ENCODE assay signal across 9 mouse cellular contexts in the genomic region with DNA sequence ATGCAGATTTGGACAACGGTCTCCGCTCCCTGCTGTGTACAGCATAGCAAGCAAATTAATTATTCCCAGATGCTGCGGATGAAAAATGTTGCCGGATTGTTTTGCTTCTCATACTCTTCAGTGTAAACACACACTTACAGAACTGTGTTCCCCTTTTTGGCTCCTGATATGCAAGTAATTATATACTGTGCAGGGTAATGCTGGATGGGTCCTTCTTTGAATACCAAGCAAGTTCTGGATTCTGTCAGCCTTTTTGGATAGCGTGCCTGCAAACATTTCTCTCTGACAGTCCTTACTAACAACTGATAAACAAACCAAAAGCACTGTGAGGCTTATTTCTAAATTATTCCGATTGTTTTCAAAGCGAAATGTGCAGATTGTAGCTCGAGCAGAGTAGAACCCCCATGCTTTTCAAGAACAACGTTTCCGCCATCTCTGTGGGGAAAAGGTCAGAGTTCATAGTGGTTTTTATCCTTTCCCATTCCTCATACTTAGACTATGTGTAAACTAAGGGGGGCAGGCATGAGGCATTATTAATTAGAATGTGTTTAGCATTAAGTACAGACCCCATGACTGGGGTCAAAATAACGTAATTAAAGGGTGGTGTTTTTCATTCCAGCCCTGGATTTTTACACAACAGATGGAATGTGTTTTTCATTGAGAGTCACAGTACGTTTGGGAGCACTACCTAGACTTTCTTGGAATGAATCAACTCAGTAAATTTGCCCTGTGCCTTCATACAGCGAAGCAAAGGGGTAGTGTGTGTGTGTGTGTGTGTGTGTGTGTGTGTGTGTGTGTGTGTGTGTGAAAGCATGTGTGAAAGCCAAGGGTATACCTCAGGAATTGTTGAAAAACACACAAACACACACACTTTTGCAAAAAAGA. TPM values are rescaled to one million over a fixed set of nuclear protein-coding genes. Genes with fewer than 3 reads are reported as not detected.
DNase-seq lines count a peak whose midpoint lies in the region; ATAC-seq and TF ChIP-seq lines count a peak whose summit lies in the region.
"Had no signal": no experiment of that assay in that cellular context is flagged by ENCODE, and none has a peak within 500 bp of the region (broad histone marks: within the 10 kb centered on the region; RNA-seq: fewer than 3 reads in every experiment).

No protein-coding gene starts in this region.

- no peaks in the 10 kb centered on the region for H3K9me3 ChIP-seq in embryonic facial prominence, embryonic 14.5 days (ENCODE audit: control insufficient read depth, low read length)
- H3K9me3 ChIP-seq in intestine, embryonic 16.5 days (ENCODE audit: control insufficient read depth, low read length): no peaks in the 10 kb centered on the region

- no peak for TF ChIP-seq CTCF in olfactory bulb, adult 2 months (IDR thresholded peaks at IDR 0.05; ENCODE audit: insufficient read depth, low read depth, low read length)

- H3K27ac ChIP-seq in embryonic facial prominence, embryonic 14.5 days (replicated peaks; ENCODE audit: low read depth, low read length): peak overlapping the region; percentile 87
- H3K27ac ChIP-seq in intestine, embryonic 16.5 days (ENCODE audit: low read length): peak overlapping the region; percentile 74
- 0 out of 2 replicates have a peak overlapping the region, but pooled peaks have one; percentile 48 for H3K27ac ChIP-seq in olfactory bulb, adult 2 months (ENCODE audit: insufficient read depth, low read depth, low read length)

- no peaks in the 10 kb centered on the region for H3K36me3 ChIP-seq in embryonic facial prominence, embryonic 14.5 days (ENCODE audit: control insufficient read depth, insufficient read depth, low read length)
- H3K36me3 ChIP-seq in intestine, embryonic 16.5 days (ENCODE audit: control insufficient read depth, insufficient read depth, low read length): no peaks in the 10 kb centered on the region

- no peak overlapping the region for H3K9ac ChIP-seq in embryonic facial prominence, embryonic 14.5 days (ENCODE audit: low read depth, low read length)
- no peak overlapping the region for H3K9ac ChIP-seq in intestine, embryonic 16.5 days (ENCODE audit: low read depth, low read length)

- peak; percentile 67; the same call in 1 of the 2 replicates for ATAC-seq in embryonic facial prominence, embryonic 14.5 days (ENCODE audit: low read depth)
- peak; percentile 91 for ATAC-seq in intestine, embryonic 16.5 days

- TF ChIP-seq POLR2A in olfactory bulb, adult 2 months (IDR thresholded peaks at IDR 0.05; ENCODE audit: insufficient read depth, low read depth, low read length): no peak

- peak; percentile 12 to 22 for DNase-seq in layer of hippocampus, postnatal 14 days (ENCODE audit: low spot score in 2 of 2)
- no peak for DNase-seq in layer of hippocampus, adult 8-10 months (ENCODE audit: low spot score in 2 of 2)
- peak; percentile 93 for DNase-seq in embryonic facial prominence, embryonic 14.5 days (ENCODE audit: low spot score)
- DNase-seq in spleen, adult 18-20 months: no peak
- DNase-seq in B cell, adult 2 months: no peak
- DNase-seq in layer of hippocampus, postnatal 25 days (ENCODE audit: extremely low spot score in 1 of 2, low spot score in 1 of 2): no peak
- DNase-seq: cerebellum, postnatal 14 days had no signal

- H3K27me3 ChIP-seq in embryonic facial prominence, embryonic 14.5 days (replicated peaks; ENCODE audit: control insufficient read depth, insufficient read depth, low read length): no peaks in the 10 kb centered on the region
- no peaks in the 10 kb centered on the region for H3K27me3 ChIP-seq in intestine, embryonic 16.5 days (replicated peaks; ENCODE audit: control insufficient read depth, insufficient read depth, low read length)

- no peak overlapping the region for H3K4me3 ChIP-seq in embryonic facial prominence, embryonic 14.5 days (ENCODE audit: low read depth, low read length)
- no peak overlapping the region for H3K4me3 ChIP-seq in intestine, embryonic 16.5 days (ENCODE audit: low read length)
- H3K4me3 ChIP-seq in olfactory bulb, adult 2 months (ENCODE audit: insufficient read depth, low read depth, low read length): no peak overlapping the region

- H3K4me1 ChIP-seq in embryonic facial prominence, embryonic 14.5 days (ENCODE audit: control insufficient read depth, insufficient read depth, low read length): peaks cover 32% of the 10 kb centered on the region
- peaks cover 6% of the 10 kb centered on the region; the same call in 1 of the 2 replicates for H3K4me1 ChIP-seq in intestine, embryonic 16.5 days (ENCODE audit: control insufficient read depth, insufficient read depth, low read length)
- H3K4me1 ChIP-seq in olfactory bulb, adult 2 months (ENCODE audit: control insufficient read depth, insufficient read depth, low read length): peaks cover 6% of the 10 kb centered on the region

- WGBS in embryonic facial prominence, embryonic 14.5 days: 27% methylated on average over 13 of the region's 13 CpGs
- 41% methylated on average over 13 of the region's 13 CpGs for WGBS in intestine, embryonic 16.5 days
- WGBS in olfactory bulb, adult 2 months: 19% methylated on average over 13 of the region's 13 CpGs

- H3K4me2 ChIP-seq in embryonic facial prominence, embryonic 14.5 days (ENCODE audit: low read depth, low read length): peak overlapping the region; percentile 18
- H3K4me2 ChIP-seq in intestine, embryonic 16.5 days (ENCODE audit: low read depth, low read length): no peak overlapping the region

RNA-seq across cellular contexts. Expression of a gene that starts 5.8 kb away (rescaled TPM):
- total RNA-seq in layer of hippocampus, postnatal 14 days (2021): 10 to 100 TPM; 52.8 to 53.3 TPM
- 10 to 100 TPM; 42.5 to 54.5 (median 51.4) TPM for total RNA-seq in layer of hippocampus, adult 8-10 months (2022)
- 12.5 and 13.1 TPM in 2 replicates for polyA plus RNA-seq in embryonic facial prominence, embryonic 14.5 days (2014; fragmentation: Nextera tagmentation; extraction: Ambion mirVana)
- 6.9 and 8.2 TPM in 2 replicates for polyA plus RNA-seq in intestine, embryonic 16.5 days (2015; fragmentation: Nextera tagmentation; extraction: Ambion mirVana)
- polyA plus RNA-seq in olfactory bulb, adult 2 months (2012; ENCODE audit: insufficient read depth, insufficient read length, low replicate concordance, missing spikeins): not detected in 2 replicates
- 10 to 100 TPM; 42.3 to 47.4 TPM for total RNA-seq in layer of hippocampus, postnatal 25 days (2021)

Comparison
In these comparisons a context has a peak if more than half of its experiments do, and no peak if none do; other contexts are left out.
1. DNase-seq: peak in layer of hippocampus, postnatal 14 days (2 of 2) and embryonic facial prominence, embryonic 14.5 days (single experiment); none in layer of hippocampus, adult 8-10 months (0 of 2), spleen, adult 18-20 months (0 of 2), B cell, adult 2 months (0 of 2) and layer of hippocampus, postnatal 25 days (0 of 2).
2. Peak in every context shown above with its lines, with median percentiles within 50 percentile points of each other: H3K27ac ChIP-seq.